In genomic region chrX:99292758-99293157, GRCm38 (mm10) we compare ENCODE assay signal across 16 mouse cellular contexts.
DNase-seq lines count a peak whose midpoint lies in the region; ATAC-seq lines count a peak whose summit lies in the region.
"Had no signal": no experiment of that assay in that cellular context is flagged by ENCODE, and none has a peak within 500 bp of the region (broad histone marks: within the 10 kb centered on the region; RNA-seq: fewer than 3 reads in every experiment).

No protein-coding gene starts in this region.

- H3K9me3 ChIP-seq in heart, embryonic 10.5 days: no peaks in the 10 kb centered on the region
- no peaks in the 10 kb centered on the region for H3K9me3 ChIP-seq in kidney, embryonic 14.5 days (ENCODE audit: control insufficient read depth, low read length)
- no peaks in the 10 kb centered on the region for H3K9me3 ChIP-seq in lung, embryonic 16.5 days (ENCODE audit: control insufficient read depth, low read length)
- H3K9me3 ChIP-seq: embryonic facial prominence, embryonic 13.5 days had no signal

- H3K27ac ChIP-seq in heart, embryonic 10.5 days: peak overlapping the region; percentile 76; the same call in 1 of the 2 replicates
- H3K27ac ChIP-seq in kidney, embryonic 14.5 days (ENCODE audit: low read depth, low read length): 0 out of 2 replicates have a peak overlapping the region, but pooled peaks have one; percentile 81
- peak overlapping the region; percentile 86 for H3K27ac ChIP-seq in lung, embryonic 16.5 days (ENCODE audit: low read length)
- H3K27ac ChIP-seq: embryonic facial prominence, embryonic 13.5 days; left cerebral cortex, adult 2 months had no signal

- WGBS in heart, embryonic 10.5 days: 50% methylated on average over 11 of the region's 11 CpGs
- 52% methylated on average over 11 of the region's 11 CpGs for WGBS in kidney, embryonic 14.5 days
- 42% methylated on average over 11 of the region's 11 CpGs for WGBS in lung, embryonic 16.5 days

- H3K9ac ChIP-seq in kidney, embryonic 14.5 days (ENCODE audit: low read depth, low read length): no peak overlapping the region
- no peak overlapping the region for H3K9ac ChIP-seq in lung, embryonic 16.5 days (ENCODE audit: low read length)
- H3K9ac ChIP-seq: embryonic facial prominence, embryonic 13.5 days had no signal

- H3K4me2 ChIP-seq in kidney, embryonic 14.5 days (replicated peaks; ENCODE audit: low read depth, low read length): no peak overlapping the region
- H3K4me2 ChIP-seq in lung, embryonic 16.5 days (ENCODE audit: low read depth, low read length): no peak overlapping the region
- H3K4me2 ChIP-seq: embryonic facial prominence, embryonic 13.5 days had no signal

- ATAC-seq in kidney, embryonic 14.5 days (ENCODE audit: low FRiP score, low TSS enrichment): no peak
- ATAC-seq in lung, embryonic 16.5 days (ENCODE audit: low read depth): peak; percentile 61
- ATAC-seq: forebrain, embryonic 16.5 days; intestine, embryonic 16.5 days; Patski had no signal

- H3K4me1 ChIP-seq in heart, embryonic 10.5 days: peaks cover 32% of the 10 kb centered on the region
- H3K4me1 ChIP-seq in kidney, embryonic 14.5 days (ENCODE audit: control insufficient read depth, insufficient read depth, low read length): peaks cover 23% of the 10 kb centered on the region; the same call in 1 of the 2 replicates
- H3K4me1 ChIP-seq in lung, embryonic 16.5 days (replicated peaks; ENCODE audit: control insufficient read depth, insufficient read depth, low read length): peaks cover 20% of the 10 kb centered on the region; the same call in 1 of the 2 replicates

- H3K4me3 ChIP-seq in heart, embryonic 10.5 days: no peak overlapping the region
- H3K4me3 ChIP-seq in kidney, embryonic 14.5 days (ENCODE audit: low read length): no peak overlapping the region
- no peak overlapping the region for H3K4me3 ChIP-seq in lung, embryonic 16.5 days (ENCODE audit: low read length)
- H3K4me3 ChIP-seq: embryonic facial prominence, embryonic 13.5 days; left cerebral cortex, adult 2 months had no signal

- peaks cover 81% of the 10 kb centered on the region; the same call in 1 of the 2 replicates for H3K27me3 ChIP-seq in heart, embryonic 10.5 days (ENCODE audit: insufficient read depth, poor library complexity, severe bottlenecking)
- no peaks in the 10 kb centered on the region for H3K27me3 ChIP-seq in kidney, embryonic 14.5 days (ENCODE audit: control insufficient read depth, insufficient read depth, low read length)
- H3K27me3 ChIP-seq in lung, embryonic 16.5 days (ENCODE audit: control insufficient read depth, insufficient read depth, low read depth, low read length): peaks cover 5% of the 10 kb centered on the region; the same call in 1 of the 2 replicates
- H3K27me3 ChIP-seq: Patski had no signal

- H3K36me3 ChIP-seq in heart, embryonic 10.5 days: no peaks in the 10 kb centered on the region
- H3K36me3 ChIP-seq in kidney, embryonic 14.5 days (ENCODE audit: control insufficient read depth, insufficient read depth, low read length): no peaks in the 10 kb centered on the region
- H3K36me3 ChIP-seq in lung, embryonic 16.5 days (ENCODE audit: control insufficient read depth, insufficient read depth, low read length): no peaks in the 10 kb centered on the region
- H3K36me3 ChIP-seq: embryonic facial prominence, embryonic 13.5 days had no signal

- intact Hi-C loops in heart, postnatal 36 days (cut with DNase I): loop anchor here (1.0 to 5.0 kb wide), 3 partner anchors 60 to 156 kb away; partner anchors contain the start of gene Efnb1

- peak; percentile 36 to 61 for DNase-seq in heart, adult 18-20 months
- DNase-seq in heart, postnatal 36 days: no peak
- DNase-seq in heart, embryonic 10.5 days (ENCODE audit: low spot score): no peak
- DNase-seq in left cerebral cortex, adult 11 months (ENCODE audit: low spot score): no peak
- no peak for DNase-seq in c-Kit-positive CD71-positive TER-119-positive erythroid progenitor cells, embryonic 14.5 days (ENCODE audit: low spot score)
- no peak for DNase-seq in urinary bladder, adult 2 months (ENCODE audit: low spot score)
- DNase-seq: cerebellum, postnatal 14 days; spleen, adult 18-20 months; thymus, adult 2 months had no signal

Comparison
In these comparisons a context has a peak if more than half of its experiments do, and no peak if none do; other contexts are left out.
1. DNase-seq: peak in heart, adult 18-20 months (2 of 2); none in heart, postnatal 36 days (0 of 2), heart, embryonic 10.5 days (single experiment), left cerebral cortex, adult 11 months (single experiment), c-Kit-positive CD71-positive TER-119-positive erythroid progenitor cells, embryonic 14.5 days (single experiment) and urinary bladder, adult 2 months (single experiment).
2. Peak in every context shown above with its lines, with median percentiles within 50 percentile points of each other: H3K27ac ChIP-seq.